Mouse (Mus musculus) CH12.LX (cell line): Measurements from ENCODE around the gene Gm45799. TPM values are rescaled to one million over a fixed set of nuclear protein-coding genes. Genes with fewer than 3 reads are reported as not detected.

Experiments used
- DNase-seq: peaks from one replicate; pipeline ENCODE4 v3.0.0-alpha.2; 2013; ENCODE audit errors: extremely low read depth
- H3K27ac ChIP-seq: 2 replicates; pipeline ENCODE4 v1.5.1; 2012; ENCODE audit warnings: low read depth, mild to moderate bottlenecking, control low read depth, moderate library complexity; ENCODE audit not compliant: insufficient read depth
- H3K27me3 ChIP-seq: replicated peaks from 2 replicates; pipeline ENCODE3; 2012; ENCODE audit warnings: inconsistent platforms
- H3K36me3 ChIP-seq, 2 experiments: replicated peaks in 1 of 2; 2 replicates each; pipeline versions ENCODE3 to v1.6.1; 2012; ENCODE audit warnings: inconsistent platforms in 1 of 2, low read length in 1 of 2, mild to moderate bottlenecking in 1 of 2, mixed read lengths in 1 of 2, moderate library complexity in 1 of 2; ENCODE audit not compliant: control insufficient read depth in 1 of 2, insufficient read depth in 1 of 2
- H3K4me1 ChIP-seq, 2 experiments: 2 replicates each; pipeline ENCODE4 v1.6.1; 2012; ENCODE audit warnings: inconsistent platforms in 1 of 2, moderate library complexity in 1 of 2; ENCODE audit not compliant: insufficient read depth in 2 of 2, control insufficient read depth in 1 of 2
- H3K4me2 ChIP-seq: 2 replicates; pipeline ENCODE4 v1.6.1; 2012; ENCODE audit warnings: low read depth, mild to moderate bottlenecking, control low read depth; ENCODE audit not compliant: poor library complexity, insufficient read depth, severe bottlenecking
- H3K4me3 ChIP-seq, 3 experiments: fragments of 150-350 bp in 1 of 3; sonication (generic) in 1 of 3; replicated peaks in 1 of 3; 2 replicates each; pipeline versions ENCODE3 to v1.5.1; 2011 to 2012; ENCODE audit warnings: low read depth in 2 of 3, low read length in 2 of 3, mild to moderate bottlenecking in 2 of 3, moderate library complexity in 2 of 3, control low read depth in 1 of 3, improper control_type of control experiment in 1 of 3, inconsistent platforms in 1 of 3, mixed read lengths in 1 of 3; ENCODE audit not compliant: poor library complexity in 1 of 3
- H3K79me2 ChIP-seq: replicated peaks from 2 replicates; pipeline ENCODE4 v1.6.1; 2012; ENCODE audit warnings: mild to moderate bottlenecking, moderate library complexity; ENCODE audit not compliant: control insufficient read depth, poor library complexity, insufficient read depth, severe bottlenecking; ENCODE audit errors: extremely low read depth
- H3K9ac ChIP-seq: 2 replicates; pipeline ENCODE4 v1.6.1; 2012; ENCODE audit warnings: low read depth, mild to moderate bottlenecking, control low read depth, moderate library complexity; ENCODE audit not compliant: insufficient read depth
- H3K9me3 ChIP-seq: replicated peaks from 2 replicates; pipeline ENCODE3; 2012; ENCODE audit warnings: low read length, inconsistent platforms, mixed read lengths
- BHLHE40 ChIP-seq: IDR thresholded peaks from 2 replicates; pipeline ENCODE4 v1.6.1; 2011; ENCODE audit warnings: mild to moderate bottlenecking, low read depth, low read length, improper control_type of control experiment
- CTCF ChIP-seq, 2 experiments: IDR thresholded peaks in 1 of 2; conservative IDR thresholded peaks in 1 of 2; 2 replicates each; pipeline ENCODE4 v1.5.1; 2011 to 2012; ENCODE audit warnings: low read depth in 2 of 2, low read length in 2 of 2, improper control_type of control experiment in 1 of 2, inconsistent platforms in 1 of 2, mild to moderate bottlenecking in 1 of 2, moderate library complexity in 1 of 2
- ELF1 ChIP-seq: IDR thresholded peaks from 2 replicates; pipeline ENCODE4 v1.6.1; 2014; ENCODE audit warnings: low read depth, mild to moderate bottlenecking, inconsistent platforms, low read length, improper control_type of control experiment
- EP300 ChIP-seq: IDR thresholded peaks from 2 replicates; pipeline ENCODE4 v1.6.1; 2011; ENCODE audit warnings: low read length, improper control_type of control experiment
- ETS1 ChIP-seq: conservative IDR thresholded peaks from 2 replicates; pipeline ENCODE4 v1.6.1; 2012; ENCODE audit warnings: low read depth, mild to moderate bottlenecking, inconsistent platforms, low read length, improper control_type of control experiment, moderate library complexity
- GABPA ChIP-seq: IDR thresholded peaks from 2 replicates; pipeline ENCODE4 v1.6.1; 2012; ENCODE audit warnings: low read depth, low read length, improper control_type of control experiment, inconsistent platforms; ENCODE audit not compliant: insufficient replicate concordance
- HCFC1 ChIP-seq: IDR thresholded peaks from 2 replicates; pipeline ENCODE4 v1.6.1; 2012; ENCODE audit warnings: low read depth, mild to moderate bottlenecking, inconsistent platforms, low read length, improper control_type of control experiment
- IRF4 ChIP-seq: IDR thresholded peaks from 2 replicates; pipeline ENCODE4 v1.6.1; 2014; ENCODE audit warnings: low read depth, mild to moderate bottlenecking, inconsistent platforms, low read length, improper control_type of control experiment
- JUN ChIP-seq: IDR thresholded peaks from 2 replicates; pipeline ENCODE4 v1.6.1; 2011; ENCODE audit warnings: low read depth, mild to moderate bottlenecking, low read length, improper control_type of control experiment, moderate library complexity; ENCODE audit not compliant: insufficient read depth
- MAX ChIP-seq: IDR thresholded peaks from 2 replicates; pipeline ENCODE4 v1.6.1; 2011; ENCODE audit warnings: low read length, improper control_type of control experiment
- MAZ ChIP-seq: IDR thresholded peaks from 2 replicates; pipeline ENCODE4 v1.6.1; 2012; ENCODE audit warnings: low read depth, mild to moderate bottlenecking, inconsistent platforms, low read length, improper control_type of control experiment, moderate library complexity
- MEF2A ChIP-seq: IDR thresholded peaks from 2 replicates; pipeline ENCODE4 v1.6.1; 2014; ENCODE audit warnings: low read depth, mild to moderate bottlenecking, inconsistent platforms, low read length, improper control_type of control experiment, borderline replicate concordance
- NELFE ChIP-seq: IDR thresholded peaks from 2 replicates; pipeline ENCODE4 v1.6.1; 2011; ENCODE audit warnings: low read depth, low read length, improper control_type of control experiment
- POLR2A ChIP-seq: IDR thresholded peaks from 2 replicates; pipeline ENCODE4 v1.6.1; 2011; ENCODE audit warnings: low read depth, mild to moderate bottlenecking, improper control_type of control experiment, low read length
- POLR2AphosphoS2 ChIP-seq: IDR thresholded peaks from 2 replicates; pipeline ENCODE4 v1.6.1; 2011; ENCODE audit warnings: low read depth, low read length, improper control_type of control experiment
- RCOR1 ChIP-seq: conservative IDR thresholded peaks from 2 replicates; pipeline ENCODE4 v1.6.1; 2012; ENCODE audit warnings: low read depth, mild to moderate bottlenecking, inconsistent platforms, low read length, improper control_type of control experiment
- SIN3A ChIP-seq: IDR thresholded peaks from 2 replicates; pipeline ENCODE4 v1.6.1; 2012; ENCODE audit warnings: low read length, improper control_type of control experiment, inconsistent platforms
- SMC3 ChIP-seq: IDR thresholded peaks from 2 replicates; pipeline ENCODE4 v1.6.1; 2011; ENCODE audit warnings: low read depth, low read length, improper control_type of control experiment
- UBTF ChIP-seq: IDR thresholded peaks from 2 replicates; pipeline ENCODE4 v1.6.1; 2012; ENCODE audit warnings: low read depth, mild to moderate bottlenecking, inconsistent platforms, low read length, improper control_type of control experiment, moderate library complexity
- USF2 ChIP-seq: conservative IDR thresholded peaks from 2 replicates; pipeline ENCODE4 v1.6.1; 2011; ENCODE audit warnings: low read depth, low read length, improper control_type of control experiment
- ZC3H11A ChIP-seq: IDR thresholded peaks from 2 replicates; pipeline ENCODE4 v1.6.1; 2012; ENCODE audit warnings: low read depth, mild to moderate bottlenecking, inconsistent platforms, low read length, improper control_type of control experiment
- dilution Hi-C: fragments of 300-500 bp; cut with MboI; formaldehyde crosslinking; loops from 2 replicates; pipeline ENCODE4 v1.14.3; 2020; ENCODE audit warnings: low sequenced_read_pairs; ENCODE audit not compliant: extremely low pct_unique_long_range_greater_than_20kb, extremely low pct_ligation_motif_present
- in situ Hi-C: fragments of 300-500 bp; cut with MboI; formaldehyde crosslinking; loops from 3 replicates; pipeline ENCODE4 v1.14.3; 2019; ENCODE audit warnings: low sequenced_read_pairs, low pct_ligation_motif_present, low pct_unique_long_range_greater_than_20kb, mixed read lengths
- polyA plus RNA-seq: library from polyadenylated mRNA; unstranded; fragments of >175 nt; gene quantifications from 2 replicates; pipeline ENCODE4 v1.2.1, GENCODE M21; 2012; ENCODE audit warnings: low read depth; ENCODE audit not compliant: insufficient read length
- total RNA-seq, 2 experiments: library from RNA; depleted of rRNA; stranded (reverse); fragments of 300-350 nt in 1 of 2; fragments of >200 nt in 1 of 2; gene quantifications; 2 replicates each; pipeline ENCODE4 v1.2.3; 2012 to 2014

The Gm45799 gene
- total and polyA plus RNA-seq, 3 experiments, result 51.6 to 54.4 (median 54.0) TPM

DNA sequence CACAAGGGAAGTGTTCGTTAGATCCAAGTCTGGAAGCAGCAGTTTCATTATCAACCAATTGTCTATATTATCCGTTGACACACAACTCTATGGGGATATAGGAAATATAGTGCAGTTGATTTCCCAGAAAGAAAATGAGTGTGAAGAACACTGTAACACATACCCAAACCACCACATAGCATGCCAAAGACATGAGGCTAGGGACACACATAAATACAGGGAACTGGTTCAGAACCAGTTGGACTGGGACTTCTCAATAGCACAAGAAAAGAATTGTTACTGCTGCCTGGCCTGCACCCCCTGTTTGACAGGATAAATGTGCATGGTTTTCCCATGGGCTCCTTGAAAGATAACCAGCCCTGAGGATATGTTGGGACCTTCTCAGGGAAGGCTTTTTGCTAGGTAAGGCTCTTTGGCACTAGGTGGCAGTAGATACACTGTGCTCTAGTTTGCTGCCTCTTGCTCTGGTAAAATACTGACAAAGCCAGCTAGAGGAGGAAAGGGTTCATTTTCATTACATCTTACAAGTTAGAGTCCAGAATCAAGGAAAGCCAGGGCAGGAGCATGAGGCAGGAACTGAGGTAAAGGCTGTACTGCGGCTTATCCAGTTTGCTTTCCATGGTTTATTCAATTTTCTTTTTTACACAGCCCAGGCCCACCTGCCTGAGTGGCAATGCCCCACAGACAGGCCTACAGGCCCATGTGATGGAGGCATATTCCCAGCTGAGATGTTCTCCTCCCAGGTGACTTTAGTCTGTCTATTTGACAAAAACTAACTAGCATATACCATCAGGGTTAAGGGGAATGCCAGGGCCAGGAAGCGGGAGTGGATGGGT, 86.0 kb downstream of the Gm45799 start (continued):
- TF ChIP-seq NELFE (no peak), IRF4 (no peak), POLR2AphosphoS2 (no peak), JUN (no peak), POLR2A (no peak), CTCF (conservative IDR thresholded peaks at IDR 0.05 in 1 of 2, IDR thresholded peaks at IDR 0.05 in 1 of 2; ENCODE audit: low read depth in 2 of 2, low read length in 2 of 2) (peak; percentile 63 to 90), ETS1 (no peak)

DNA sequence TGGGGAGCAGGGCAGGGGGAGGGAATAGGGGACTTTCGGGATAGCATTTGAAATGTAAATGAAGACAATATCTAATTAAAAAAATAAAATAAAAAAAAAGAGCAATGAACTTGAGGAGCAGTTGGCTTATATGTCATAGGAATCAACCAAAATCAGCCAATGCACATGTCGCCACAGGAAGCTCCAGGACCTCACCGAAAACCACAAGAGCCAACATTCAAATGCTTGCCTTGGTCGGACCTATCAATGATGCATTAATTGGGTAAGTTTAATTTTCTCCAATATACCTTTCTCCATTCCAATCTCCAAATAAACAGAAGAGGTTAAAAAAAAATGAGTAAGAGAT, 86.6 kb downstream of the Gm45799 start:
- Histone ChIP-seq H3K27me3 (no peaks in the 10 kb centered on the region), H3K4me3 (no peak overlapping the region), H3K79me2 (no peaks in the 10 kb centered on the region), H3K36me3 (peaks cover 21 to 87% of the 10 kb centered on the region in 2 experiments), H3K4me1 (peaks cover 0 to 3% of the 10 kb centered on the region in 2 experiments; a peak in 1 of 4 replicates), H3K9me3 (no peaks in the 10 kb centered on the region), H3K9ac (no peak overlapping the region), H3K27ac (no peak overlapping the region), H3K4me2 (no peak overlapping the region)
- in situ Hi-C loops (no loop called here), dilution Hi-C loops (no loop called here)
- TF ChIP-seq EP300, result no peak
- TF ChIP-seq MAZ, result no peak
- no peak for TF ChIP-seq ELF1
- no peak for TF ChIP-seq RCOR1
- no peak for TF ChIP-seq MAX
- TF ChIP-seq ETS1, result no peak
- TF ChIP-seq MEF2A, result no peak
- no peak for TF ChIP-seq POLR2AphosphoS2
- TF ChIP-seq UBTF, result no peak
- TF ChIP-seq HCFC1, result no peak
- no peak for TF ChIP-seq ZC3H11A
- no peak for TF ChIP-seq SIN3A
- no peak for TF ChIP-seq BHLHE40
- no peak for TF ChIP-seq USF2
- no peak for TF ChIP-seq GABPA
- no peak for TF ChIP-seq SMC3
- no peak for DNase-seq
